Mouse (Mus musculus) c-Kit-negative CD71-positive TER-119-positive erythroid progenitor cells, embryonic 14.5 days (primary cell): Measurements from ENCODE around the gene Fam205c.

Experiments
- DNase-seq: peaks from one replicate; pipeline ENCODE4 v3.0.0-alpha.2; 2013; ENCODE audit warnings: low read depth, low spot score

The Fam205c gene

GRCm38 (mm10) chr4:42874134-42874533, at the start of gene Fam205c:
Gene Fam205c, minus strand, starts transcription at chr4:42874234.
- DNase-seq, result no peak

DNA sequence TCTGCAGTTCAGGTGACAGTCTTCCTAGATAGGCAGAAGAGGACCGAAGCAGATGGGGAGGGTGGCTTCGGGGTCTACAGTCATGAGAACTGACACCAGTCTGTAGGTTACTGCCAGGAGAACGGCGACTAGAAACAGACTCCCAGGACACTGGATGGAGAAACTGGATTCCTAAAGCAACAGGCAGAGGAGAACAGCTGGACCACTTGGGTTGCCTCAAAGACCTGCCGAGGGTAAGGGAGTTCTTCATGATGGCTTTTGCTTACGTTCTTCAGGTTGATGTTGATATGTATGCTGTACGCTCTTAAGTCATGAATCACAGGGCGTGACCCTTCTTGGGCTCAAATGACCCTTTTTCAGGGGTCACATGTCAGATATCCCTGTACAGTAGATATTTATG, 48.4 kb upstream of the Fam205c start:
- no peak for DNase-seq

- no peak for DNase-seq
Observed at GRCm38 (mm10) chr4:42922056-42922455, 48.0 kb upstream of the Fam205c start.

GRCm38 (mm10) chr4:42921536-42921935, 47.5 kb upstream of the Fam205c start:
- no peak for DNase-seq

DNA sequence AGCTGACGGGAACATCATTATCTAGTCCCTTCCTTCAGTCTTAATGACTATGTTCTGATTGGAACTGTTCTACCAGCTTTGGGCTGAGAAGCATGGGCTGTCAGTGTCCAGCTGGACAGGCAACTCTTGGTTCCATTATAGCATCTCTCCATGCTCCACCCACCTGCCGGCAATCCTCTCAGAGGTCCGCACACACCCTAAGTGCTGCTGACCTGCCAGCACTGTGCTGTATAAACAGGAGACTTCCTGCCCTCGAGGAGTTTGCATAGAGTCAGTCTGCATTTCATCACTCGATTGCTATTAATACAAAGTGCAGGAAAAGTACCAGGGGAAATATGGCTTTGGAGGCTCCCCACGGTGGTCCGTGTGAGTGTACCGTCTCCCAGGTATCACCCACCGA, 46.7 kb upstream of the Fam205c start:
- DNase-seq, result no peak

DNA sequence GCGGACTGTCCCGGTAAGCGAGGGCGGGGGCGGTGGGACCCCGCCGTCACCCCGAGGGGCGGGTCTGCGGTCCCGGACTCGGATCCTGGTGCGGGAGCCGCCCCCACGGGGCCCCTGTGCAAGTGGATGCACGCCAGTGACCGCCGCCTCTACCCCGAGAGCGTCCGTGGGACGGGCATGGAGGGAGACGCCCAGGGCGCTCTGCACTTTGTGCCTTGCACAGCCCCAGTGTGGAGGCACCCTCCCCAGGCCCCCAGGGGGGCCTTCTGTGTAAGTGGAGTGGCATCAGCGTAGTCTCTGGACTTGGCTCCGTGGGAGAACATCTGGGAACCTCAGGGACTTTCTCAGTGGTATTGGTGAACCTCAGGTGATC, 43.4 kb upstream of the Fam205c start:
- DNase-seq, result no peak

- DNase-seq, result no peak
Observed at GRCm38 (mm10) chr4:42916617-42917401, 42.8 kb upstream of the Fam205c start, which contains the start of gene Phf24. Gene Phf24, plus strand, starts transcription at chr4:42916660.

GRCm38 (mm10) chr4:42915966-42916365, 41.9 kb upstream of the Fam205c start:
- DNase-seq, result no peak

GRCm38 (mm10) chr4:42915311-42915710, 41.3 kb upstream of the Fam205c start:
- DNase-seq, result no peak

DNA sequence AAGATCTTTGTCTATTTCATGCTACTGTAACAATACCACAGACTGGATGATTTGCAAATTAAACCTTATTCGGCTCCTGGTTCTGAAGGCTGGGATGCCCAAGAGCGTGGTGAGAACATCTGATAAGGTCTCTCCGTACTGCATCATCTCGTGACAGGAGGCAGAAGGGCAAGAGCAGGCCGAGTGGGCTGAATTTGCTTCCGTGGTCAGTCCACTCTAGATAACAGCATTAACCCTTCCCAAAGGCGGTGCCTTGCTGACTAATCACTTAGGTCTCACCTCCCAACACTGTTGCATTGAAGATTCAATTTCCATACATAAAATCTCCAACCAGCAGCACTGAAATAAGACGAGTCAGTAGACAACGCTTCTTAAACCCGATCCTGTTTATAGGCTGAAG, 39.4 kb upstream of the Fam205c start:
- DNase-seq, result no peak

DNA sequence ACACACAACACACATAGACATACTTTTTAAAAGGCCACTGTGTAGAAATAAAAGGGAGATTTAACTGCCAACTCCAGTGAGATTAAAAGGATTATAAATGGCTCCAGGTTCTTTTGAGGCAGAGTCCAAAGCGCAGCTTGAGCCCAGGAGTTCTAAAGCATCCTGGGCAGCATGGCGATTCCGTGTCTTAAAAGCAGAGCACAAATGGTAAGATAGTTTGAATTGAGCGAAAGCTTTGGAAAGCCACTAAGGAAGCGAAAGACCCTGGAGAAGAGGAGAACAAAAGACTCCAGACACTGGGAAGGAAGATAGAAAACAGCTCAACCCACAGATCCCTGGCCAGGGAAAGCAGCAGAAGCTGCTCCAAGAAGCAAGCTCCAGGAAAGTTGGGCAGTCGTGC, 30.9 kb upstream of the Fam205c start:
- no peak for DNase-seq

DNA sequence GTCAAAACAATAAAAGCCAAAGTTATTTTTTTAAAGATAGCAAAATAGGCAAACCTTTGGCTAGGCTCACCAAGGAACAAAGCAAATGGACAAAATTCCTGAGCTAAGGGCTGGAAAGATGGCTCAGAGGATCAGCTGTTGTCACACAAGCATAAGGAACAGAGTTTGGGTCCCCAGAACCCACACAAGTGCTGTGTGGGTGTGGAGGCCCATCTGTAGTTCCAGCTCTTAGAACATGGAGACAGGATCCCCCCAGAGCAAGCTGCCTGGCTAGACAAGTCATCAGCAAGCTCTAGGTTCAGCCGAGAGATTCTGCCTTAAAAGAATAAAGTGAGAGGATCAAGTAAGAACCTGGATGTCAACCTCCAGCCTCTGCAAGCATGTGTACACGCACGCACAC, 30.5 kb upstream of the Fam205c start:
- DNase-seq, result no peak

GRCm38 (mm10) chr4:42903942-42904341, 29.9 kb upstream of the Fam205c start:
- DNase-seq, result no peak

- no peak for DNase-seq
Observed at GRCm38 (mm10) chr4:42902730-42903129, 28.7 kb upstream of the Fam205c start.

- no peak for DNase-seq
Observed at GRCm38 (mm10) chr4:42902174-42902573, 28.1 kb upstream of the Fam205c start.

GRCm38 (mm10) chr4:42900878-42901277, 26.8 kb upstream of the Fam205c start:
- DNase-seq, result no peak

DNA sequence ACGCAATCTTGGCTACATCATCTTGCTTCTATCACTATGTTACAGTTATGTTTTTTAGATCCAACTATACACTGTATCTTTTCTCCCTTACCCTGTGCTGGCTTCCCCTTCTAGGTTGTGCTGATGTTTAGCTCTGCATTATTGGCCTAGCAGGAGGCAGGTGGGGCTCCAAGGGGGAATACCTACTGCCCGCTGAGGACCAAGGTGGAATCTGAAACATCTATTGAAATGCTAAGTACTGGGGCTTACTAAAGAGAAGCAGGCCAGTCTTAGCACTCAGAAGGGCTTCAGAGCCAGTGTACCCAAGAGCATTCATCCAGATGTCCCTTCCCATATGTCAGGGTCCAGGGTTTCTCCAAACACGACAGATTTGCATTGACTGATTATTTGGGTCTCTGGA, 24.9 kb upstream of the Fam205c start:
- DNase-seq, result no peak

GRCm38 (mm10) chr4:42895118-42895517, 21.1 kb upstream of the Fam205c start:
- DNase-seq, result no peak

GRCm38 (mm10) chr4:42891176-42891575, 17.1 kb upstream of the Fam205c start:
- no peak for DNase-seq

GRCm38 (mm10) chr4:42888806-42889205, 14.8 kb upstream of the Fam205c start:
- no peak for DNase-seq

DNA sequence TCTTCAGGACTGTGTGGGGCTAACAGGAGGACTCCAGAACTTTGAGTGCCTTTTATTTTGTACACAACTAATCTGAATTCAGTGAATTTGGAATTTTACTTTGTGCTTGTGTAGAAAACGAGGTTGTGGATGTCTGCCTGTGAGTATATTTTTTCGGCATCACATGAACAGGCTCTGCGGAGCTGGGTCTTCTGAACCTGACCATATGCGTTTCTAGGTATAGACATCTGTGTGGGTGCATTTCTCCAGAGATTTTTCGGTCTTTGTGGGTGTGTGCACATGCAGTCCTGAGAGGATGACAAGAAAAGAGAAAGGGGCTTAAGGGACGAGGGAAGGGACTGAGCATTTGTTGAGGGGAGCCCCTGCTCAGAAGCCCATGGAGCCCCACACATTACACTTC, 12.9 kb upstream of the Fam205c start:
- DNase-seq, result no peak

- no peak for DNase-seq
Observed at GRCm38 (mm10) chr4:42880677-42880948, 6.6 kb upstream of the Fam205c start.

GRCm38 (mm10) chr4:42879829-42880676, 6.0 kb upstream of the Fam205c start:
- peak; percentile 40 for DNase-seq
